Mouse (Mus musculus) heart, postnatal 10 days (tissue): Measurements from ENCODE around the gene Lrg1. TPM values are rescaled to one million over a fixed set of nuclear protein-coding genes. Genes with fewer than 3 reads are reported as not detected.
A peak's percentile ranks its signal among the peaks of the same experiment; 100 is the strongest.

Source experiments
- DNase-seq, 2 experiments: peaks; one replicate each; pipeline ENCODE4 v3.0.0; 2021
- intact Hi-C: fragments of 180-260 bp; cut with DNase I; formaldehyde crosslinking; loops from one replicate; pipeline ENCODE4 v1.15.1; 2025
- total RNA-seq, 2 experiments: library from RNA; stranded (reverse); gene quantifications; 2 replicates each; pipeline ENCODE4 v1.2.3; 2021

Lrg1 gene
- total RNA-seq, 2 experiments from 2014 or later, result 12.6 to 25.2 TPM

DNA sequence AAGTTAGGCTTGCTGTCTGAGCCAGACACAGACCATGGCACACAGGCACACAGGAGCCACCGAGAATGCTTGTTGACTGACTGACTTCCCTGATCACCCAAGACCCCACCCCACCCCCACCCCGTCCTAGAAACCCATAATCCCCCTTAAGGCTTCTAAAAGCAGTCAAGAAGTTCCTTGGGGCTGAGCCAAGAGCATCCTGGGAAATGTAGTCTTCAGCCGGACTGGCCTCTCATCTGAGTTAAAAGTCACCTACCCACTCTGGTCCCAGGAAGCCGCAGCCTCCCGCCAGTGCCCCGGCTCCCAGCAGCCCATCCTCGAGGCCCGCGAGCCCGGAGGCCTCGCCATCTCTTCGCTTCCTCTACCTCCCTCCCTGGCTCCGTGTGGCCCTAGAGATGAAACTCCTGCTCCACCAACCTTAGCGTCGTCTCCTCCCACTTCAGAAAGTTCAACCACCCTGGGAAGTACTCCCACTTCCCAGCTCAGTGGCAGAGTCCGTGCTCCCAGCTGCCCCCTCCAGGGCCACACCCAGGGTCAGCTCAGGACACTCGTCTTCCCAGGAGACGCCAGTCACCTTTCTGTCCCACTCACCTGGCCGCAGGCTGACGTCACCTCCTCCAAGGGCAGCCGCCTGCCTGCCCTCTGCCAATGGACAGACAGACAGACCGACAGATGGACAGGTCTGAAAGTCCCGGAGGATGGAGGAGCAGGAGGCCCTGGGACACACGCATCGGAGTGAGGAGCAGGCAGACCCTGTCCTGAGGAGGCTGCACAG is 16.2 kb upstream of the Lrg1 start:
- intact Hi-C loops, result no loop called here
- DNase-seq, result no peak

DNA sequence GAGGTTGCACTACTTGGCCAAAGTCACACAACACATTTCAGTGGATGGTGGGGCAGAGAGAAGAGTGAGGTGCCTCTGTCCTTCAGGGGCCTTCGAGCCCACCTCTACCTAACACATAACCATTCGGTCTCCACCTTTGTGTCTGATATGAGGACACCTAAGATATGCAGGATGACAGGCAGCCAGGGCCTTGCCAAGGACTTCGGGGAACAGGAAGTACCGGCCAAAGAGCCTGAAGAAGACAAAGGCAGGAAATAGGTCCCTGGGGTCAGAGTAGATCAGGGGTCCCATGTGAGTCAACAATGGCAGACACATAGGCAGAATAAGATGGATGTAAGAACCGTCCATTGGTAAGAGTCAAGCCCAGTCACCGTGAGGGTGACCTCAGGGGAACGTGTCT is 14.8 kb upstream of the Lrg1 start:
- intact Hi-C loops, result no loop called here
- no peak for DNase-seq

DNA sequence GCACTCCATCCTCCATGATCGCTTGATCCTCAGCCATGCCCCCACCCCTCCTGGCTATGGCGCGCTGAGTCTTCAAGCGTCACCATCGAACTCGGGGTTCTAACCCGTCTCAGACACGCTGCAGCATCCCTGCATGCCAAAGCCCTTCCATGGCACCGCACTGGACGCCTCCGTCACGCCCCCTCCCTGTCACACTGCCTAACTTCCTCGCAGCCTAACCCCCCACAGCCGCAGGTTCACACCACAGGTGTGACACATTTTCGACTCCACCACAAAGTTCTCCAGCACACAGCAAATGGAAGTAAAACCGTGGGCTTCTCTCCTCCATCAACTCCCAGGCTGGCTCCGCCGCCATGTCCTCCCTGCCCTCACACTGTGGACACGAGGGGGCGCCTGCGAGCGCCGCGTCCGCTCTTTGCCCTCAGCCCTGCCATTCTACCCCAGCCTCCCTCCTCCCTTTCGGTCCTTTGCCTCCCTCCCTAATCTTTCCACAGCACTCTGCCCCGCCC is 12.7 kb upstream of the Lrg1 start:
- intact Hi-C loops, result loop anchor here (5.0 kb wide), 1 partner anchor 218 kb away; no protein-coding TSS in a partner anchor
- DNase-seq, result peak; percentile 74 to 82

DNA sequence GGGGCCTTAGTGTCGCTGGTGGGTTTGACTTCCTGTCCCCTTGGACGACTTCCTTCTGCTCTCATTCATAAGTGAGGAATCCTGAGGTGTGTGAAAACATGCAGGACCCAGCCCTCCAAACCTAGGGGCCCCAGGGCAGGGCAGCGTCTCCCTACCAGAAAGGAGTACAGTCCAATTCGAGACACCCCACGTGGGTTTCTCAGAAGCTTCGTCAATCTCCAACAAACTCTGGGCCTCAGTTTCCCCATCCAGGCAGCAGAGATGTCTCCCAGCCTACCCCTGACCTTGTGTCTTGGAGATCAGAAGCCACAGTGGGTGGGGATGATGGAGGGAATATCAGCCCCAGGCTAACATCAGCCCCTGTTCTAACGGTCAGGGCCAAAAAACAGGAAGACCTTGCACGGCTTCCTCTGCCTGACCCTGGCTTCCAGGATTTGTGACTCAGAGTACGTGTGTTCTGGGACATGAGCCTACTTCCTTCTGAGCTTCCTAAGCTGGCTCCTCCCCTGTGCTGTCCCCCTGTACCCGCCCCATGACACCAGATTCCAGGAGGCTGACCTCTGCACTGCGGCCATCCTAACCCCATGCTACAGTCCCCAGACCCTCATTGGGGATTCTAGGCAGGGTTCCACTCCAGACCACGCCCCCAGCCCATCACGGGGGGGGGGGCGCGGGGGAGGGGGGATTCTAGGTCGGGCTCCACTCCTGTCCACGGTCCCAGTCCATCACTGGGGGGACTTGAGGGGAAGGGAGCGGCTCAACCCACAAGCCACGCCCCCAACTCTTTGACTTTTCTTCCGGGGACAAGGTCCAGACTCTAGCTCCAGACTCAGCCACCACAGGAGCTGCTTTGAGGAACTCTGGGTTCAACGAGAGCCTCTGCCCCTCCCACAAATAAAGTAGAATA is 11.9 kb upstream of the Lrg1 start:
- DNase-seq, result peak; percentile 71 to 72
- intact Hi-C loops, result loop anchor here (5.0 kb wide), 1 partner anchor 219 kb away; no protein-coding TSS in a partner anchor

DNA sequence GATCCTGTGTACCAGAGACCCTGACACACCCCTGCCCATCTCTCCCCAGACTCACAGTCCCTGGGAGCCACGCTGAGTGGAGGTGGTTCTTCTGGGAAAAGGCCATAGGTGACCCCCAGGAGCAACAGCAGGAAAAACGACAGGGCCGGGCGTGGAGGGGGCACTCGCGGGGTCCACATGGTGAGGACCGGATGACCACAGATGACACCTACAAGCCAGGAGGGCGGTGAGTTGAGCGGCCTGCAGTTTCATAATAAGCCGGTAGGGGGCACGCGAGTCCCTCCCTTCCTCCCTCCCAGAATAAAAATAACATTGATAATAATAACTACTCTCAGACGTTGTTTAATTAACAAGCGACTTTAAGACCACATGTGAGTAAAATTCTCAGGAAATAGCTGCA is 10.9 kb upstream of the Lrg1 start:
- peak; percentile 75 to 86 for DNase-seq
- intact Hi-C loops, result loop anchor here (1.0 to 5.0 kb wide), 3 partner anchors 27 to 220 kb away; no protein-coding TSS in a partner anchor

DNA sequence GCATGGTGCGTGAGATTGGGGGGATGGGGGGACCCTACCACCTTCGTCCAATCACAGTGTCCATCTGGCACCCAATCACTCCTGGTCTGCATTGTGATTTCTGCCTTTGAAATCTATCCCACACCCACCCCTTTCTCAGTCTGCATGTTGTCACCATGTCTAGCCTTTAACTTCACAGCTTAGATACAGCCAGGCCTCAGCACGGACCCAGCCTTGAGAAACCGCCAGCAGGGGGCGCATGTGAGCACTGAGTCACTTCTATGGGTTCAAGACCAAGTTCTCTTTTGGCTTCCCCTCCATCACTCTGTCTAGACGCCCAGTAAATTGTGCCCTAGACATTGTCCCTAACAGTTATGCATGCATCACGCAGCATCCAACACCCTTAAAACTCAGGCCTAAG is 10.0 kb upstream of the Lrg1 start:
- peak; percentile 58 to 82 for DNase-seq
- intact Hi-C loops, result loop anchor here (1.0 to 5.0 kb wide), 3 partner anchors 27 to 220 kb away; no protein-coding TSS in a partner anchor

DNA sequence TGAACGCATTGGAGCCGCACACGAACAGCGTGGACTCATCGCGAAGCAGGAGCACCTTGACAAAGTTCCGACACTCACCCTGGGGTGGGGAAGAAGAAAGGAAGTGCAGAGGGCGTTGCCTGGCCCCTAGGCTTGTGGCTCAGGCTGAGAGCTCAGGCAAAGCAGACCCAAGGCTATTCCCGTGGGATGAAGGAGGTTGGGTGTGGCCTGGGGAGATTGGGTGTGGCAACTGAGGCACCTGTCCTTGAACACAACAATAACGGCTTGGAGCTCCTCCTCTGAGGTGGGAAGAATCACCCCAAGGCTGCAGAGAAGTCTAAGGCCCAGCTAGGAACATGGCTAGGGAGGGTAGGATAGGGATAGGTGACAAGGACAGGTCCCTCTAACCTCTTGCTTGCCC is 9.3 kb upstream of the Lrg1 start:
- DNase-seq, result no peak
- intact Hi-C loops, result loop anchor here (5.0 kb wide), 1 partner anchor 221 kb away; no protein-coding TSS in a partner anchor

DNA sequence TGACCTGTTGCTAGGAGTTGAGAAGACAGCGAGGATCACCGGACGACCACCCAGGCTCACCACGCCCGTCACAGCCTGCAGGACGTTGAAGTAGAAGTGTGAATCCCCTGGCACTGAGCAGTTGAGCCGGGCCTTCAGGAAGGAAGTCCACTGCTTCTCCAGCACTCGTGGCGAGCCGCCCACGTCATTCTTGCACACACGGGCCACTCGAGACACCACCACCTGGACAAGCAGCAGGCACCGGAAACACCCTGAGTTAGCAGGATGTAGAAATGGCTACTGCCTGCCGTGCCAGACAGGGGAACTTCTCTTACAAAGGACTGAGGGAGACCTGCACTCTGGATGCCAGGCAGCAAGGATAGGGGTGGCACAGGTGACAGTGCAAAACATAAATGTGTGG is 6.4 kb upstream of the Lrg1 start:
- DNase-seq, result no peak
- intact Hi-C loops, result no loop called here

DNA sequence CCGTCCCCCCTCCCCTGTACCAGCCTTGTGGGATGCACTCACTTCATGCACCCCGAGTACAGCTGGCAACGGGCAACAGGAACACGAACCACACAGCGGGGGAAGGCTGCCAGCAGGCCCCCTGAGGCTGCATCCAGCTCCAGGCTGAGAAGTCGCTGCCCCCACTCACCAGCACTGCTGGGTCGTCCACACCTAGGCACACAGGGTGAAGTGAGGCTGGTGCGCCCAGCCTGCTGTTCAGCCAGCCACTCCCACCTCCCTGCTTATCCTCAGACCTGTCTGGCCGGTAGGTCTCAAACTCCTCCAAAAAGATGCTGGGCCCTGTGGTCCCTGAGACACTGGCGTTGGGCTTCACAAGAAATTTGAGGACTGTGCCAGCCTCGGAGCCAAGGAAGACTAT is 4.4 kb upstream of the Lrg1 start:
- DNase-seq, result no peak
- intact Hi-C loops, result no loop called here

DNA sequence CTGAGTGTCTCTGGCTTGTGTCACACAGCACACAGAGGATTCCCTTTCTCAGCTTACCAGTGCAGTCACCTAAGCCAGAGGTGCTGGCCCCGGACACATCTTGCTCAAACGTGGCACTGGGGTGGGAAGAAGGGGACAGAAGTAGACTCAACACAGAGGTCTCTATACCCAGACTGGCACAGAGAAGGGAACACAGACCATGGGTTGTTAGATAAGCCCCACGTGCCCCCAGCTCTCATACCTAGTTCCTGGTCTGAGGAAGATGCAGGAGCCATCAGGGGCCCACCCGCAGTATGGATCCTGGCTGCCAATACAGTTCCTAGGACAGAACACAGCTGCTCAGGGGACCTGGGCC is 3.5 kb upstream of the Lrg1 start:
- intact Hi-C loops, result no loop called here
- no peak for DNase-seq

DNA sequence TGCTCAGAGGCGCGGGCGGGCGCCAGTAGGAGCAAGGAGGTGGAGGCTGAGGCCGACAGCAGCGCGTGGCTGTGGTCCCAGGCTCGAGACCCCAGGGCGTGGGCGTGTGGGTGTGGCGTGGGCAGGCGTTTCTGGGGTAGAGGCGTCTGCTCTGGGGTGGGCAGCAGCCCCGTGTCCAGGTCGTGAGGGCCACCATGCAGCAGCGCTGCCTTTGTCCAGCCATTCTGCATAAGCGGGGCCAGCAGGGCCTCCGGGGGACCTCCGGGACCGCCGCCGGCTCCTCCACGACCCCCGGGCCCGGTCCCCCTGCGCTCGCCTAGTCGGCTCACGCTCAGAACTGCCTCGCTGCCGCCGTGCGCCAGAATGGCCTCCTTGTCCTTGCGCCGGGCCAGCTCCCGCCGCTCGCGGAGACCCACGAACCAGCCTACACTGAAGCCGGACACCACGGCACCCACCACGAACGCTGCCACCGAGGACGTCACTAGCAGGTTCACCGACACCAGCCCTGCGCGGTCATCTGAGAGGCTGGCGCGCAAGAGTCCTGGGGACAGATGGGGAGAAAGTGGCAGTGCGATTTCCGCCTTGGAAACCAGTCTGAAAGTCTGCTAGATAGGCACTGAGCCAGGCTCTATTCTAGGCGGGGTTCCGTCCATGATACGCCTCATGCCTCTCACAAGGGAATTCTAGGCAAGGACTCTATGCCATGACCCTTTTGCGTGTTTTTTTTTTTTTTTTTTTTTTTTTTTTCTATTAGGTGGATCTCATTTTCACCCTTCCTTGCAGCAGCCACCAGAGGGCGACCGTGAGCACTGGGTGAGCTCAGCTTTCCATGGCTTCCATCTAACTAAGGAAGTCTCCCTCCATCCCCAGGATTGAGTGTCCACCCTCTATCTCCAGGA is 2.8 kb upstream of the Lrg1 start:
- intact Hi-C loops, result no loop called here
- peak; percentile 73 to 80 for DNase-seq

DNA sequence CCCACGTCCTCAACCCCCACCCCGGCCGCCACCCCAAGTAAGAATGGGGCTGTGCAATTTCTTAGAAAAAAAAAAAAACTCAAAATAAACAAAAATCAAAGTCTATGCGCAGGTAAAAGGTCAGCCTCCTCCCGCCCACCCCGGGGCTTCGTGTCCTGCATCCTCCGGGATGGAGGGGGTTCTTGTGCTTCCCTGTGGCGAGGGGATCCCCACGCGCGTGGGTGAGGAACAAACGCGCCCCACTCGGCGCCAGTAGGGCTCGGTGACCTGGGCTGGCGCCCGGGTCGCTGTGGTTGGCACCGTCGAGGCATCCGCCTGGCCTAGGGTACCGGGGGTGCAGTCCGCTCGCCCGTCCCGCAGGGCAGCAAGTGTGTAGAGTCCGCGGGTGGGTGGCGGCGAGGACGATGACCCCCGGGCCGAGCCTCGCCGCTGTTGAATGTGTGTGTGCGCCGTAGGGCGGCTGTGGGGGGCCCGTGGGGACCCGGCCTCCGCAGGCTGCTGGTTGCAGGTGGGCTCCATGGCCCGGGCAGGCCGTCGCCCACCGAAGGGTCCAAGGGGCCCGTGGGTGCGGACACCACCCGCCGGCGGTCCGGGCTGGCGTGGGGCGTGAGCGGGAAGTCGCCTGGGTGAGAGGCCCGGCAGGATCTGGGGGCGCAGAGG is 2.0 kb upstream of the Lrg1 start:
- DNase-seq, result no peak
- intact Hi-C loops, result no loop called here

DNA sequence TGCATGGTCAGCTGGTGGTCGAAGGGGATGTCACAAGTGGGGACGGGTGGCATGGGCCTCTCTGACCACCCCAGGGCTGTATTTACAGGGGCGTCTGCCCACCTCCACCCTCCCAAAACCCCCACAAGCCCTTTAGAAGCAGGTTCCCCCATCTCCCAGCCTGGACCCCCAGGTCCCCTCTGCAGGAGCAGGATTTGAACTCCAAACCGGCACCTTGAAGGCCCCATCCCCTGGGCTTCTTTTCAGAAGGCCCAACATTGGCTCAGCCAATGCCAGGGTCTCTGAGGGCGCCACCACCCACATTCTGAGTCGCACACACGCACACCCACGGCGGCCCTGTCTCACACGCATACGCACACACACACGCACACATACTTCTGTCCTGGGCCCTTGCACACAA is 1.4 kb upstream of the Lrg1 start:
- no peak for DNase-seq
- intact Hi-C loops, result no loop called here

DNA sequence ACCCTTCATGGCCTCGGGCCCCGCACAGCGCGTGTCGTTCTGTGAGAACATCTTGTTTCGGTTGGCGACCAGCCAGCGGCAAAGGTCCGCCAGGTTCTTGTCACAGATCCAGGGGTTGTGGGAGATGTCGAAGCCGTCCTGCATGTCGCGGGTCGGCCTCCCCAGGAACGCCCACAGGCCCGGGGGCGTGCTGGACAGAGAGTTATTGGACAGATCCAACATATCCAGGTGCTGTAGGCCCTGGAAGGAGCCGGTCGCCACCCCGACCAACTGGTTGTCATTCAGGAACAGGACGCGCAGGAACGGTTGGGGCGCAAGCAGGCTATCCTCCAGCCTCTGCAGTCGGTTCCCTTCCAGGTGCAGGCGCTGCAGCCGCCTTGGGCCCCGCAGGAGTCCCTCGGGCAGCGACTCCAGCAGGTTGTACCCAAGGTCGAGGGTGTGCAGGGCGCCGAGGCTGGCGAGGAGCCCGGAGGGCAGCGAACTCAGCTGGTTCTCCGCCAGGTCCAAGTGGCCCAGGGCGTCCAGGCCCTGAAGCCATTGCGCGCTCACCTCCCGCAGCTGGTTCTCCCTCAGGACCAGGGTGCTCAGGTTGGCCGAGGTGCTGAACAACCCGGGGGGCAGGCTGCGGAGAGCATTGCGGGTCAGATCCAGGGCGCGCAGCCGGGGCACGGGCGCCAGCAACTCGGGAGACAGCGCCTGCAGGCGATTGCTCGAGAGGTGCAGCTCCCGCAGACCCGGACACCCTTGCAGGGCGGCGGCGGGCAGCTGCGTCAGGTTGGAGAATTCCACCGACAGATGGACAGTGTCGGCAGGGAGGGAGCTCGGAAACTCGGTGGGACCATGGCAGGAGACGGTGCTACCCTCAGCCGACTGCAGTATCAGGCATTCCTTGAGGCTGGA is 1.6 kb downstream of the Lrg1 start:
- DNase-seq, result peak; percentile 85 to 86
- intact Hi-C loops, result no loop called here

DNA sequence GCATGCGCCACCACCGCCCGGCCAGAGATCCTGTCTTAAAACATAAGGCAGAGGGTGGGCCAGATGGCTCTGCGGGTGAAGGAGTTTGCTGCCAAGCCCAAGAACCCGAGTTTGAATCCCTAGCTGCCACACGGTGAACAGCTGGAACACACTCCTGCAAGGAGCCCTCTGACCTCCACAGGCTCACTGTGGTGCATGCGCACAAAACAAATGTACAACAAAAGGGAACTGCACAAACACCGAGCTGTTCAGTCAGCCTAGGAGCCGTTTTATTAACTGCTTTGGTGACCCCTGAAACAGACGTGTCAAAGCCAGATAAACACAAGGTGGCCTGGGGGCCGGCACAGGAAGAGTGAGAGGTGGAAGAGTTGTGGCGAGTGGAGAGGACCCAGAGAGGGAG is 2.4 kb downstream of the Lrg1 start:
- intact Hi-C loops, result no loop called here
- DNase-seq, result no peak

DNA sequence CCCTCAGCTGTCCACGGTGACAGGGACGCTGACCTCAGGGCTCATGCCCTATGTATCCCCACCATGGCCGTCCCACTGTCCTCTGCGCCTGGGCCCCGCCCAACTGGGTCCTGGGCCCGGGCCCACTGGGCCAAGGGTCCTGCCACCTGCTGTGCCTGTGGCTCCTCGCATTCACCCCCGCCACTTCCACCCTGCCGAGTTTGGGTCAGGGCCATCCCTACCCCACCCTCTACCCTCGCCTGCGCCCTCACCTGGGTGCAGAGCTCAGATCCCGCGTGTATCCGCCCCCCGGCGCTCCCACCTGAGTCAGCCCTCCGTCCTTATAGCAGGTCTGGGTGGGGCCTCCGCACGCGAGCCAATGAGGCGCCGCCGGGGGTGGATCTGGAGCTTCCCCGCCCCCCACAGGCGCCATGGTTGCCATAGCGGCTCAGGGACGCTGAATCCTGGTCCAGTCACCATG is 4.5 kb downstream of the Lrg1 start, which contains the start of gene Plin5:
Plin5 (minus strand) TSS at position 346 of the 460 bp plus-strand sequence.
- DNase-seq, result peak; percentile 87 to 90
- intact Hi-C loops, result no loop called here

DNA sequence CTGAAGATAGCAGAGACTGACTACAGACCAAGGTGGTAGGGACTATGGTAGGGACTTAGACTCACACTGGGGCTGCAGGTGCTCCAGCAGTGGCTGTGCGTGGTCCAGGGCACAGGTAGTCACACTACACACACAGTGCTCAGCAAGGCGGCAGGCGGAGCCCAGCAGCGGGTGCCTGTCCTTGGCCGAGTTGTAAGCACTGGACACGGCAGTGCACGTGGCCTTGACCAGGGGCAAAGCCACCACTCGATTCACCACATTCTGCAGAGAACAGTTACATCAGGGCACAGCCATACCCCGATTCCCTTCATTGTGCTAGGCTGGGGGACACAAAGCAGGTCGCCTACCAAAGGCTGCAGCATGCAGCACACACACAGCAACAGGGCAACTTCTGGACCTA is 5.6 kb downstream of the Lrg1 start:
- intact Hi-C loops, result no loop called here

DNA sequence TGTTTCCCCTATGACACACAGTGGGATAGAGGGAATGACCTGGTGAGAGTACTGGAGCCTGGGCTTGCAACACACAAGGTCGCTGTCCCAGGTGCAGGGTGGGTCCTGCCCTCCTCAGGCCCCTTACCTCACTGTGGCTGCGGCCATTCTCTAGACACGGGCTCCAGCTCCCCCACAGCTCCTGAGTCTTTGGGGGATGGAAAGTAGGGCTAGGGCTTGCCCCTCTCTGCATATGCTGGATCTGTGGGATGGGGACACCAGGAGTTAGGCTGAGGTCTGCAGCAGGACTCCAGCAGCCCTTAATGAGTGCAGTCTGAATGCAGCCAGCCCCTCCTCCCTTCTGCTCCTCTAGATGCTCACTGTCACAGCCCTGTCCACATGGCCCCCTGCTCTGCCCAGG is 9.1 kb downstream of the Lrg1 start:
- intact Hi-C loops, result no loop called here
- DNase-seq, result no peak

More for the DNA sequence above, 5.6 kb downstream of the Lrg1 start:
- no peak for DNase-seq

DNA sequence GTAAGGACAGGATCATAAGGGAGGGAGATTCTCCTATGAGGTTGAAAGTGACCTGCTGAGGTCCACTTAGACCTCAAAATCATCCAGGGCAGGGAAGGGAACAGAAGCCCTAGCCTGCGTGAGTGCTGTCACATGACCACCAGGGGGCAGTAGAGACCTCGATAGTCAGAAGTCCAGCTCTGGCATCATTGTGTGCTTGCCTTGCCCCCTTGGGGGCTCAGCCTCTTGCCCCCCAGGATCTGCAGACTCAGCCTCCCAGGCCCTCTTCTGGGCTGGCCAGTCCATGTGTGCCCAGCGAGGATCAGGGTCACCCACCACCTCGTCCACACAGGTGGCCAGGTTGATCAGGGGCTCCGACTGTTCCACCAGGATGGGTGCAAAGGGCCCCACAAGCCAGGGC is 9.9 kb downstream of the Lrg1 start:
- peak; percentile 70 to 85 for DNase-seq
- intact Hi-C loops, result no loop called here
